Mouse (Mus musculus): ENCODE data around the gene Slc6a21. TPM values are rescaled to one million over a fixed set of nuclear protein-coding genes. Genes with fewer than 3 reads are reported as not detected.

Slc6a21 gene
- polyA plus RNA-seq, 1 experiment from 2014 or later, result not detected

DNA sequence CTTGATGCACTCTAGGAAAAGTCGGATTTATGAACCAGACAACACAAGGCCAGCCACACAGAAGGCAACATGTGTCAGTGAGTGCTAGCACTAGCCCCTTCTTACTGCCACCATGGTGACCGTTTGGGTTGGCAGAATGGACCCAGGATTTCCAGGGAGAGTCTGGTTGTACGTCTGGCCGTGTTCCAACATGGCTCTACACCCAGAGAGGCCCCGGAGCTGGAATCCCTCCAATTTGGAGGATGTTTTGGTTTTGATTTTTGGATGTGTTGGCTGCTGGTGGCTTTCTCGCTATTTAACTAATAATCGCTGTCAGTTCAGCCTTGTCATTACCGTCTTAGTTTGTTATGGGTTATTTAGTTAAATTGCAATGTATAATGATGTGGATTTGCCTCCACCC is 25.3 kb downstream of the Slc6a21 start:
- Histone ChIP-seq H3K27me3 (no peaks in the 10 kb centered on the region), H3K9ac (peak overlapping the region; percentile 26; the same call in 1 of the 2 replicates), H3K27ac (replicated peaks) (peak overlapping the region; percentile 18; the same call in 1 of the 2 replicates), H3K4me3 (no peak overlapping the region), H3K4me2 (no peak overlapping the region), H3K9me3 (no peaks in the 10 kb centered on the region), H3K36me3 (no peaks in the 10 kb centered on the region), H3K4me1 (replicated peaks) (peaks cover 29% of the 10 kb centered on the region)
- WGBS, result 66% methylated on average over 8 of the region's 8 CpGs
- no peak for ATAC-seq (ENCODE audit: low read depth)

- Histone ChIP-seq H3K27ac (replicated peaks) (no peak overlapping the region), H3K36me3 (no peaks in the 10 kb centered on the region), H3K4me1 (replicated peaks) (peaks cover 39% of the 10 kb centered on the region), H3K4me2 (peak overlapping the region; percentile 47), H3K9ac (peak overlapping the region; percentile 58), H3K27me3 (no peaks in the 10 kb centered on the region), H3K9me3 (no peaks in the 10 kb centered on the region), H3K4me3 (peak overlapping the region; percentile 24)
- 16% methylated on average over 12 of the region's 13 CpGs for WGBS
- 0 out of 2 replicates have a peak, but pooled peaks have one; percentile 1 for ATAC-seq (ENCODE audit: low read depth)
Observed at GRCm38 (mm10) chr7:45304869-45305268, 27.6 kb downstream of the Slc6a21 start.

DNA sequence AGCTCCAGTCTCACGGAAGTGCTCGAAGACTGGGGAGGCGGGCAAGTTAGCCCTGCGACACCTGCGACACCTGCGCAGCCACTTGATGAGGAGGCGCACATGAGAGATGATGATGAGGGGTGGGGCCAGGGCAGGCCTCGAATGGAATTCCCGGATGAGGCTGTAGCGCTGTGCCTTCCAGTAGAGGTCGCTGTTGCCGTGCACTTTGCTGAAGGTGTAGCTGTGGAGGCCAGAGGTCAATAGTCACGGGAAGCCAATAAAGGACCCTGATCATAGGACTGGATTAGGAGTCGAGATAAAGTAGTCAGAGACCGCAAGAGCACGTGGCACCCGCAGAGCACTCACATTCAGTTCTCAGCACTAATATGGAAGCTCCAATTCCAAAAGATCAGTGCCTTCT is 28.0 kb downstream of the Slc6a21 start:
- WGBS, result 2% methylated on average over 17 of the region's 17 CpGs
- H3K27ac ChIP-seq (replicated peaks), result no peak overlapping the region
- H3K36me3 ChIP-seq, result no peaks in the 10 kb centered on the region
- no peaks in the 10 kb centered on the region for H3K9me3 ChIP-seq
- ATAC-seq (ENCODE audit: low read depth), result peak; percentile 49; the same call in 1 of the 2 replicates
- no peaks in the 10 kb centered on the region for H3K27me3 ChIP-seq
- peak overlapping the region; percentile 24 for H3K4me3 ChIP-seq
- H3K4me1 ChIP-seq (replicated peaks), result peaks cover 39% of the 10 kb centered on the region
- peak overlapping the region; percentile 58 for H3K9ac ChIP-seq
- peak overlapping the region; percentile 47 for H3K4me2 ChIP-seq

DNA sequence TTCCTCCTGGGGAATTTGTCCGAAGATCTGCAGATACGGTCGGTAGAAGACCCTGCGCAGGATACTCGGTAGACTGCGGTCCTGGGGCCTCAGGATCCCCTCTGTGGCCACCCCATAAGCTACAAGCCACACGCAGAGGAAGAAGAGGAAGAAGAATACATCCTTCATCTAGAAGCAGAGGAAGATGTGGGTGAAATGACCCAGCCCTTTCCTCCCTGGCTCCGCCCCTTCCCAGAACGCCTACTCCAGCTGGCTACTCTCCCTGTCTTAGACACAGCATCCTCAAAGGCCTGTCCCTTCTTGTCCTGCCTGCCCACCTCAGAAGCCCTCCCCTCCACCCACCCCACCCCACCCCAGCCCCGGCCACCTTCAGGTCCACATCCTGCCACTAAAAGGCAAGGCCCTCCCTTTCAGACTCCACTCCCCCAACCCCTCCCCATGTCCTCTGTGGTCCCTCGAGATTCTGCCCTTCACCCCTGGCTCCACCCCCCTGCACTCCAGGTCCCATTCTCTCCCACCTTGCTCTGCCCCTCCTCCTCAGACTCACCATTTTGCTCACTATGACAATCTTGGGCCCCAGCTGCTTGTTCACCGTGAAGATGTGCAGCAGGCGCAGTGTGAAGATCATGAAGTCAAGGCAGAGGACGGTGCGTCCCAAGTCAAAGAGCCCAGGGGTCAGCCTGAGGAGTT is 31.4 kb downstream of the Slc6a21 start:
- no peaks in the 10 kb centered on the region for H3K9me3 ChIP-seq
- no peaks in the 10 kb centered on the region for H3K36me3 ChIP-seq
- H3K9ac ChIP-seq, result peak overlapping the region; percentile 23; the same call in 1 of the 2 replicates
- H3K27me3 ChIP-seq, result peaks cover 3% of the 10 kb centered on the region; the same call in 1 of the 2 replicates
- WGBS, result 62% methylated on average over 14 of the region's 15 CpGs
- ATAC-seq (ENCODE audit: low read depth), result no peak
- H3K4me3 ChIP-seq, result no peak overlapping the region
- H3K4me1 ChIP-seq (replicated peaks), result peaks cover 44% of the 10 kb centered on the region
- H3K4me2 ChIP-seq, result no peak overlapping the region
- H3K27ac ChIP-seq (replicated peaks), result no peak overlapping the region

- H3K4me1 ChIP-seq (replicated peaks), result peaks cover 47% of the 10 kb centered on the region
- H3K4me3 ChIP-seq, result no peak overlapping the region
- no peak overlapping the region for H3K4me2 ChIP-seq
- no peaks in the 10 kb centered on the region for H3K9me3 ChIP-seq
- H3K27ac ChIP-seq (replicated peaks), result no peak overlapping the region
- 9% methylated on average over 9 of the region's 9 CpGs for WGBS
- ATAC-seq (ENCODE audit: low read depth), result no peak
- no peaks in the 10 kb centered on the region for H3K36me3 ChIP-seq
- peaks cover 3% of the 10 kb centered on the region for H3K27me3 ChIP-seq
- 0 out of 2 replicates have a peak overlapping the region, but pooled peaks have one; percentile 23 for H3K9ac ChIP-seq
Observed at GRCm38 (mm10) chr7:45309455-45309854, 32.1 kb downstream of the Slc6a21 start.

GRCm38 (mm10) chr7:45312023-45312422 is 34.7 kb downstream of the Slc6a21 start:
- H3K36me3 ChIP-seq, result 0 out of 2 replicates have a peak, but pooled peaks cover 6% of the 10 kb centered on the region
- H3K27ac ChIP-seq (replicated peaks), result no peak overlapping the region
- H3K9ac ChIP-seq, result no peak overlapping the region
- no peaks in the 10 kb centered on the region for H3K9me3 ChIP-seq
- no peak overlapping the region for H3K4me3 ChIP-seq
- no peak for ATAC-seq (ENCODE audit: low read depth)
- H3K27me3 ChIP-seq, result peaks cover 3% of the 10 kb centered on the region
- 69% methylated on average over 8 of the region's 8 CpGs for WGBS
- H3K4me1 ChIP-seq (replicated peaks), result peaks cover 36% of the 10 kb centered on the region
- no peak overlapping the region for H3K4me2 ChIP-seq

DNA sequence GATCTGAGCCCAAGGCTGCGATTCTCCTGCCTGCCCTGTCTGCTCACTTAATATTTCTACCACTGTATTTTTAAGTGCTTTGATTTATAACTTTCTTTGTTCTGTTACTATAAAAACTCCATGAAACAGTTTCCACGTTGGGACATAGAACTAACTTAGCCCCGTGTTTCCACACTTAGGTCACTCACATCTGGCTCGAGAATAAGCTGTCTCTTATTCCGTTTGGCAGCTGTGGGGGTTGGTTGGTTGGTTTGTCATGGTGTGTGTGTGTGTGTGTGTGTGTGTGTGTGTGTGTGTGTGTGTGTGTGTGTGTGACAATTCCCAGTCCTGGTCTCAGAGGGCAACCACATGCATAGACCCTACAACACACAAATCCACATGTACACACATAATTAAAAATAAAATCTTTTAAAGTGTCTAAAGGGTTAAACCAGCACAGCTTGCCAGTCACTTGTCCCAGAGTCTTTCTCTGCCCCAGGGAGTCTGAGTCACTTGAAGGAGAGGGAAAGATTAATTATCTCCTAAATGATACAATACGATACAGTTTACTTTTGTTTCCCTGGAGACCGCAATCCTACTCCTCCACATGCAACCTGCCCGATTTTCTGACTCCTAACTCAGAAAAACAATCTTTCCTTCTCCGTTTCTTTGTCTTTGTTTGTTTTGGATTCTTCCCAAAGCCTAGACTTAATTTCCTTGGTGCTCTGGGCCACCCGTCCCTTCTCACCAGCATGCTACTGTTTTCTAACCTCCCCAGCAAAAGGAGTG is 35.6 kb downstream of the Slc6a21 start:
- Histone ChIP-seq H3K27me3 (peaks cover 3% of the 10 kb centered on the region), H3K4me1 (replicated peaks) (peaks cover 36% of the 10 kb centered on the region), H3K4me3 (no peak overlapping the region), H3K9ac (no peak overlapping the region), H3K4me2 (peak overlapping the region; percentile 28; the same call in 1 of the 2 replicates), H3K27ac (replicated peaks) (no peak overlapping the region), H3K36me3 (0 out of 2 replicates have a peak, but pooled peaks cover 7% of the 10 kb centered on the region), H3K9me3 (no peaks in the 10 kb centered on the region)
- WGBS, result 20% methylated on average over 10 of the region's 10 CpGs
- ATAC-seq (ENCODE audit: low read depth), result no peak

GRCm38 (mm10) chr7:45313495-45313894 is 36.2 kb downstream of the Slc6a21 start:
- Histone ChIP-seq H3K4me2 (0 out of 2 replicates have a peak overlapping the region, but pooled peaks have one; percentile 28), H3K4me3 (no peak overlapping the region), H3K27ac (replicated peaks) (peak overlapping the region; percentile 24; the same call in 1 of the 2 replicates), H3K36me3 (0 out of 2 replicates have a peak, but pooled peaks cover 7% of the 10 kb centered on the region), H3K4me1 (replicated peaks) (peaks cover 36% of the 10 kb centered on the region), H3K9ac (no peak overlapping the region), H3K9me3 (no peaks in the 10 kb centered on the region), H3K27me3 (peaks cover 3% of the 10 kb centered on the region)
- 26% methylated on average over 9 of the region's 9 CpGs for WGBS
- ATAC-seq (ENCODE audit: low read depth), result no peak

DNA sequence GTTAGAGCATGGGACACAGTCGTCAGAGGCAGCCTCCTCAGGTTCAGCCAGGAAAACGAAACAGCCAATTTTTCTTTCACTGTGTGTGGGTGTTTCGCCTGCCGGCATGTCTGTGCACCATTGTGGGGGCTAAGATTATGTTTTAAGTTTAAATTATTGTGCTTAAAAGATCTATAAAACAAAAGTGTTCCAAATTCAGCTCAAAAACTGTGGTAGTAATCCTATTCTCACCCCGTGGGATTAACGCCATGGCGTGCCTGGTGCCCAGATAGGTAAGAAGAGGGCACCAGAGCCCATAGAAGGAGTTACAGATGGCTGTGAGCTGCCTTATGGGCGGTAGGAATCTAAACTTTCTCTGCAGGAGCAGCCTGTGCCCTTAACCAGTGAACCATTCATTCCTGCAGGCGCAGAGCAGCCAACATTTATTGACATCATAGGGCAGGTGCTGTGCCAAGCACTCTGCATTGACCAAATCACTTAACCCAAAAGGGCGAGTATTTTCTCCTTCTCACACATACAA is 37.9 kb downstream of the Slc6a21 start:
- Histone ChIP-seq H3K27me3 (peaks cover 3% of the 10 kb centered on the region), H3K9me3 (no peaks in the 10 kb centered on the region), H3K4me3 (no peak overlapping the region), H3K27ac (replicated peaks) (no peak overlapping the region), H3K4me1 (replicated peaks) (peaks cover 22% of the 10 kb centered on the region), H3K36me3 (0 out of 2 replicates have a peak, but pooled peaks cover 7% of the 10 kb centered on the region), H3K4me2 (no peak overlapping the region), H3K9ac (no peak overlapping the region)
- no peak for ATAC-seq (ENCODE audit: low read depth)
- 89% methylated on average over 10 of the region's 10 CpGs for WGBS

GRCm38 (mm10) chr7:45316536-45316935 is 39.2 kb downstream of the Slc6a21 start:
- Histone ChIP-seq H3K9ac (no peak overlapping the region), H3K36me3 (0 out of 2 replicates have a peak, but pooled peaks cover 7% of the 10 kb centered on the region), H3K27ac (replicated peaks) (no peak overlapping the region), H3K4me2 (no peak overlapping the region), H3K4me1 (replicated peaks) (peaks cover 21% of the 10 kb centered on the region), H3K9me3 (no peaks in the 10 kb centered on the region), H3K4me3 (no peak overlapping the region), H3K27me3 (peaks cover 3% of the 10 kb centered on the region)
- ATAC-seq (ENCODE audit: low read depth), result no peak
- WGBS, result 91% methylated on average over 14 of the region's 14 CpGs

DNA sequence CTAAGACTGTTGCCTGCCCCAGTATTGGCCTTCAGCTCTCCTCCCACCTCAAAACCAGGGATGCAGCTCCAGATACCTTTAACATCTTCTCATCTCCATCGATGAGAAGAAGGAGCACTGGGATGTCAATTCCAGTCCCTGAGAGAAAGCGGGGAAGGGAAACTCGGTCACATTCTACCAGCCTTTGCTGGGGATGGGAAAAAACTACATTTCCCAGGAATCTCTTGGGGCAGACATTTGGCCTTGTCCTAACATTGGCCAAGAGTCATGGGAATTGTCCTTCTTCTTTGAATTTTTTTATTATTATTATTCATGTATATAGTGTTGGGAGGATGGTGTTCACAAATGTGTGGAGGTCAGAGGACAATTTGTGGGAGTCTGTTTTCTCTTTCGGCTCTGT is 44.9 kb downstream of the Slc6a21 start:
- H3K4me1 ChIP-seq (replicated peaks), result no peaks in the 10 kb centered on the region
- no peaks in the 10 kb centered on the region for H3K27me3 ChIP-seq
- H3K9ac ChIP-seq, result no peak overlapping the region
- H3K27ac ChIP-seq (replicated peaks), result no peak overlapping the region
- 89% methylated on average over 4 of the region's 4 CpGs for WGBS
- H3K4me3 ChIP-seq, result no peak overlapping the region
- 0 out of 2 replicates have a peak, but pooled peaks cover 4% of the 10 kb centered on the region for H3K36me3 ChIP-seq
- no peaks in the 10 kb centered on the region for H3K9me3 ChIP-seq
- no peak overlapping the region for H3K4me2 ChIP-seq
- ATAC-seq (ENCODE audit: low read depth), result no peak

GRCm38 (mm10) chr7:45323069-45323468 is 45.8 kb downstream of the Slc6a21 start:
- Histone ChIP-seq H3K4me2 (no peak overlapping the region), H3K4me1 (replicated peaks) (no peaks in the 10 kb centered on the region), H3K9me3 (no peaks in the 10 kb centered on the region), H3K9ac (no peak overlapping the region), H3K27ac (replicated peaks) (no peak overlapping the region), H3K4me3 (no peak overlapping the region), H3K36me3 (0 out of 2 replicates have a peak, but pooled peaks cover 4% of the 10 kb centered on the region), H3K27me3 (no peaks in the 10 kb centered on the region)
- no peak for ATAC-seq (ENCODE audit: low read depth)
- WGBS, result 35% methylated on average over 5 of the region's 5 CpGs
